In genomic region chr4:136696381-136696925, GRCm38 (mm10) we compare ENCODE assay signal across 8 mouse cellular contexts.
DNase-seq lines count a peak whose midpoint lies in the region; ATAC-seq and TF ChIP-seq lines count a peak whose summit lies in the region.

No protein-coding gene starts in this region.

- no peak overlapping the region for H3K27ac ChIP-seq in ES-E14 (ENCODE audit: insufficient read depth, low read depth, low read length, poor library complexity, severe bottlenecking)
- H3K27ac ChIP-seq in forebrain, postnatal 0 days (ENCODE audit: low read depth, low read length), result no peak overlapping the region
- no peak overlapping the region for H3K27ac ChIP-seq in kidney, embryonic 14.5 days (ENCODE audit: low read depth, low read length)

- no peak for ATAC-seq in CD4-positive, CD25-positive, alpha-beta regulatory T cell, adult 4 months
- ATAC-seq in forebrain, postnatal 0 days, result peak; percentile 36; the same call in 1 of the 2 replicates
- 0 out of 2 replicates have a peak, but pooled peaks have one; percentile 59 for ATAC-seq in kidney, embryonic 14.5 days (ENCODE audit: low FRiP score, low TSS enrichment)

- peak; percentile 96 for TF ChIP-seq CTCF in forebrain, postnatal 0 days (IDR thresholded peaks at IDR 0.05; ENCODE audit: low read depth)

- no peak overlapping the region for H3K4me3 ChIP-seq in ES-E14 (ENCODE audit: insufficient read depth in 1 of 2, low read depth in 1 of 2, low read length in 2 of 2, poor library complexity in 1 of 2, severe bottlenecking in 1 of 2)
- H3K4me3 ChIP-seq in forebrain, postnatal 0 days (ENCODE audit: low read depth, low read length), result no peak overlapping the region
- H3K4me3 ChIP-seq in kidney, embryonic 14.5 days (ENCODE audit: low read length), result no peak overlapping the region

- DNase-seq in CD4-positive, CD25-positive, alpha-beta regulatory T cell, adult 2 months (ENCODE audit: low read depth, low spot score), result peak; percentile 72
- DNase-seq in ES-E14 (ENCODE audit: low read depth, low spot score), result peak; percentile 57
- peak; percentile 65 for DNase-seq in cerebellum, adult 11 months
- DNase-seq in forebrain, postnatal 0 days, result peak; percentile 66
- peak; percentile 18 to 42 for DNase-seq in lung, adult 18-20 months
- peak; percentile 39 for DNase-seq in retina, postnatal 7 days (ENCODE audit: low read depth, low spot score)

- in situ Hi-C loops in ES-E14 (cut with MboI; ENCODE audit: low sequenced_read_pairs in 2 of 2, unreplicated experiment in 2 of 2), result no loop called here

- WGBS in forebrain, postnatal 0 days, result 22% methylated on average over 5 of the region's 5 CpGs
- 26% methylated on average over 5 of the region's 5 CpGs for WGBS in kidney, embryonic 14.5 days

- no peaks in the 10 kb centered on the region for H3K27me3 ChIP-seq in forebrain, postnatal 0 days (ENCODE audit: insufficient read depth, low read length)
- no peaks in the 10 kb centered on the region for H3K27me3 ChIP-seq in kidney, embryonic 14.5 days (ENCODE audit: control insufficient read depth, insufficient read depth, low read length)

- no peaks in the 10 kb centered on the region for H3K9me3 ChIP-seq in ES-E14 (ENCODE audit: control insufficient read depth, insufficient read depth, low read depth, low read length)
- no peaks in the 10 kb centered on the region for H3K9me3 ChIP-seq in forebrain, postnatal 0 days (ENCODE audit: low read length)
- no peaks in the 10 kb centered on the region; the same call in 1 of the 2 replicates for H3K9me3 ChIP-seq in kidney, embryonic 14.5 days (ENCODE audit: control insufficient read depth, low read length)

- peaks cover 2% of the 10 kb centered on the region; the same call in 1 of the 2 replicates for H3K36me3 ChIP-seq in ES-E14 (ENCODE audit: control insufficient read depth, insufficient read depth, low read length, poor library complexity, severe bottlenecking)
- peaks cover 31% of the 10 kb centered on the region for H3K36me3 ChIP-seq in forebrain, postnatal 0 days (ENCODE audit: insufficient read depth)
- H3K36me3 ChIP-seq in kidney, embryonic 14.5 days (ENCODE audit: control insufficient read depth, insufficient read depth, low read length), result peaks cover 25% of the 10 kb centered on the region

- H3K9ac ChIP-seq in ES-E14 (ENCODE audit: insufficient read depth, low read depth, low read length, poor library complexity, severe bottlenecking), result no peak overlapping the region
- no peak overlapping the region for H3K9ac ChIP-seq in forebrain, postnatal 0 days
- H3K9ac ChIP-seq in kidney, embryonic 14.5 days (ENCODE audit: low read depth, low read length), result no peak overlapping the region

- H3K4me2 ChIP-seq in forebrain, postnatal 0 days (ENCODE audit: low read depth), result no peak overlapping the region
- no peak overlapping the region for H3K4me2 ChIP-seq in kidney, embryonic 14.5 days (replicated peaks; ENCODE audit: low read depth, low read length)

- H3K4me1 ChIP-seq in ES-E14 (ENCODE audit: control insufficient read depth in 2 of 2, insufficient read depth in 2 of 2, low read length in 2 of 2, poor library complexity in 1 of 2), result no peaks in the 10 kb centered on the region; a peak in 1 of 4 replicates
- H3K4me1 ChIP-seq in forebrain, postnatal 0 days (ENCODE audit: insufficient read depth), result peaks cover 12% of the 10 kb centered on the region; the same call in 1 of the 2 replicates
- H3K4me1 ChIP-seq in kidney, embryonic 14.5 days (ENCODE audit: control insufficient read depth, insufficient read depth, low read length), result 0 out of 2 replicates have a peak, but pooled peaks cover 3% of the 10 kb centered on the region

TF ChIP-seq in ES-E14, 5 proteins besides CTCF, POLR2A, EP300 and RAD21:
- TF ChIP-seq ZNF384 (IDR thresholded peaks at IDR 0.05; ENCODE audit: low read depth, low read length) (no peak), HCFC1 (IDR thresholded peaks at IDR 0.05; ENCODE audit: borderline replicate concordance, insufficient read depth, low read length) (no peak), CHD2 (IDR thresholded peaks at IDR 0.05; ENCODE audit: low read depth, low read length) (no peak), MAFK (IDR thresholded peaks at IDR 0.05; ENCODE audit: insufficient read depth, low read depth, low read length) (no peak), ZC3H11A (IDR thresholded peaks at IDR 0.05; ENCODE audit: borderline replicate concordance, low read depth, low read length) (peak; percentile 28; the same call in 1 of the 2 replicates)
TF ChIP-seq in ES-E14: peak in this region for 1.
